Mouse (Mus musculus) brain, adult 2 months (tissue): ENCODE data around the gene Ino80b.

Experiments used
- DNase-seq: peaks from one replicate; pipeline ENCODE4 v3.0.0; 2011; ENCODE audit warnings: low read depth, low spot score

Ino80b gene

GRCm38 (mm10) chr6:83118369-83118768 lies 6.9 kb downstream of the Ino80b start:
- DNase-seq, result no peak

- DNase-seq, result no peak
Measured at GRCm38 (mm10) chr6:83117616-83118015, 7.6 kb downstream of the Ino80b start.

GRCm38 (mm10) chr6:83117165-83117438 lies 8.1 kb downstream of the Ino80b start:
- no peak for DNase-seq

- no peak for DNase-seq
Measured at GRCm38 (mm10) chr6:83116373-83117164, 8.7 kb downstream of the Ino80b start.

GRCm38 (mm10) chr6:83115682-83116372 lies 9.4 kb downstream of the Ino80b start:
- no peak for DNase-seq

- peak; percentile 95 for DNase-seq
Measured at GRCm38 (mm10) chr6:83115011-83115671, 10.1 kb downstream of the Ino80b start, which contains the start of gene Mogs. TSS of gene Mogs (plus strand) at chr6:83115496.

- DNase-seq, result no peak
Measured at GRCm38 (mm10) chr6:83111510-83112136, 13.6 kb downstream of the Ino80b start.

- peak; percentile 90 for DNase-seq
Measured at GRCm38 (mm10) chr6:83108762-83109668, 16.2 kb downstream of the Ino80b start, which contains the start of gene Mrpl53. TSS of gene Mrpl53 (plus strand) at chr6:83109040.

- DNase-seq, result peak; percentile 83
Measured at GRCm38 (mm10) chr6:83107566-83108400, 17.4 kb downstream of the Ino80b start.

- peak; percentile 74 for DNase-seq
Measured at GRCm38 (mm10) chr6:83104158-83104557, 21.1 kb downstream of the Ino80b start.

- DNase-seq, result no peak
Measured at GRCm38 (mm10) chr6:83103130-83103650, 22.0 kb downstream of the Ino80b start.

- peak; percentile 74 for DNase-seq
Measured at GRCm38 (mm10) chr6:83101688-83102556, 23.3 kb downstream of the Ino80b start.

GRCm38 (mm10) chr6:83101316-83101687 lies 23.9 kb downstream of the Ino80b start, which contains the start of the genes Ccdc142 and Gm42688:
TSS of gene Ccdc142 (plus strand) at chr6:83101601.
TSS of gene Gm42688 (plus strand) at chr6:83101617.
- peak; percentile 98 for DNase-seq

GRCm38 (mm10) chr6:83098411-83098810 lies 26.8 kb downstream of the Ino80b start:
- DNase-seq, result no peak

- no peak for DNase-seq
Measured at GRCm38 (mm10) chr6:83095968-83096367, 29.3 kb downstream of the Ino80b start.

- DNase-seq, result no peak
Measured at GRCm38 (mm10) chr6:83092416-83093127, 32.7 kb downstream of the Ino80b start.

GRCm38 (mm10) chr6:83087926-83088260 lies 37.3 kb downstream of the Ino80b start:
- no peak for DNase-seq
